Mouse (Mus musculus): ENCODE measurements around the gene Tas2r139. TPM values are rescaled to one million over a fixed set of nuclear protein-coding genes. Genes with fewer than 3 reads are reported as not detected.

Tas2r139 gene
- not detected in 2 replicates for polyA plus RNA-seq (2015; fragmentation: Nextera tagmentation; extraction: Ambion mirVana)

DNA sequence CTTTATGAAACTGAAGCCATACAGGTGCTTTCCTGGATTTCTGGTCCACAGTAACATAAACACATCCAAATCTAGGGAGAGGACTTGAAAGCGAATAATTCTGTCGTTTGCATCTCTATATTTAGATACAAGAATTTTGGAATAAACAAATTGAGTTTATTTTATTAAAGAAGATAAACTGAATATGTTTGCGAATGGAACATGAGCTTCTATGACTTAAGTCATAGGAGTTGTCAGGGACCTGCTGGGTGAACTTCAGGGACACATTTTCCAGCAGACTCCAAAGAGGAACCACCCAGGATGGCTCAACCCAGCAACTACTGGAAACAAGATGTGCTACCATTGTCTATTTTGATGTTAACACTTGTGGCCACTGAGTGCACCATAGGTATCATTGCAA lies at the start of gene Tas2r139:
Gene Tas2r139, plus strand, starts transcription at position 301 of the 400 bp plus-strand sequence.

Other genes with a start within 250 kb of the Tas2r139 start
- not detected in 2 replicates for gene Sval1, start 189.3 kb upstream of the Tas2r139 start, polyA plus RNA-seq (2015; fragmentation: Nextera tagmentation; extraction: Ambion mirVana)
- gene Sval3, start 172.8 kb upstream of the Tas2r139 start, polyA plus RNA-seq (2015; fragmentation: Nextera tagmentation; extraction: Ambion mirVana) = not detected in 2 replicates
- gene Sva, start 102.5 kb upstream of the Tas2r139 start, polyA plus RNA-seq (2015; fragmentation: Nextera tagmentation; extraction: Ambion mirVana) = not detected in 2 replicates
- gene Tas2r144, start 74.4 kb downstream of the Tas2r139 start, polyA plus RNA-seq (2015; fragmentation: Nextera tagmentation; extraction: Ambion mirVana) = not detected in 2 replicates
- 69.9 and 129 TPM in 2 replicates for gene Gstk1, start 105.0 kb downstream of the Tas2r139 start, polyA plus RNA-seq (2015; fragmentation: Nextera tagmentation; extraction: Ambion mirVana)
- 0.30 and 0.54 TPM in 2 replicates for gene Tmem139, start 121.0 kb downstream of the Tas2r139 start, polyA plus RNA-seq (2015; fragmentation: Nextera tagmentation; extraction: Ambion mirVana)
- 12.3 and 19.0 TPM in 2 replicates for gene Casp2, start 124.0 kb downstream of the Tas2r139 start, polyA plus RNA-seq (2015; fragmentation: Nextera tagmentation; extraction: Ambion mirVana)
- gene Clcn1, start 145.7 kb downstream of the Tas2r139 start, polyA plus RNA-seq (2015; fragmentation: Nextera tagmentation; extraction: Ambion mirVana) = 0.14 TPM in 1 of 2 replicates, not detected in the other
- 0.35 and 0.96 TPM in 2 replicates for gene Fam131b, start 183.7 kb downstream of the Tas2r139 start, polyA plus RNA-seq (2015; fragmentation: Nextera tagmentation; extraction: Ambion mirVana)
- gene Zyx, start 208.7 kb downstream of the Tas2r139 start, polyA plus RNA-seq (2015; fragmentation: Nextera tagmentation; extraction: Ambion mirVana) = 103 and 107 TPM in 2 replicates
- gene Epha1, start 232.3 kb downstream of the Tas2r139 start, polyA plus RNA-seq (2015; fragmentation: Nextera tagmentation; extraction: Ambion mirVana) = 1.5 TPM in 2 replicates

All from adrenal gland, postnatal 0 days (tissue).